Mouse (Mus musculus) limb, embryonic 12.5 days (tissue): ENCODE data around the gene Megf6. TPM values are rescaled to one million over a fixed set of nuclear protein-coding genes. Genes with fewer than 3 reads are reported as not detected.

Source experiments
- ATAC-seq: fragments of 200-750 bp; cut with Nextera tagmentation; 2 replicates; pipeline ENCODE4 v1.8.0; 2017; ENCODE audit warnings: low read depth, moderate TSS enrichment; ENCODE audit not compliant: insufficient number of reproducible peaks, insufficient read depth, low FRiP score, low TSS enrichment
- H3K27ac ChIP-seq: fragments of 300-500 bp; sonication (generic); 2 replicates; pipeline ENCODE4 v1.5.1; 2016; ENCODE audit warnings: mild to moderate bottlenecking, moderate library complexity
- H3K27me3 ChIP-seq: fragments of 300-500 bp; sonication (generic); 2 replicates; pipeline ENCODE4 v1.6.1; 2016; ENCODE audit warnings: mild to moderate bottlenecking, moderate library complexity
- H3K36me3 ChIP-seq: fragments of 300-500 bp; sonication (generic); 2 replicates; pipeline ENCODE4 v1.6.1; 2016; ENCODE audit warnings: mild to moderate bottlenecking, moderate library complexity
- H3K4me1 ChIP-seq: fragments of 300-500 bp; sonication (generic); replicated peaks from 2 replicates; pipeline ENCODE4 v1.6.1; 2016
- H3K4me2 ChIP-seq: fragments of 300-500 bp; sonication (generic); 2 replicates; pipeline ENCODE4 v1.6.1; 2016; ENCODE audit warnings: mild to moderate bottlenecking, moderate library complexity
- H3K4me3 ChIP-seq: fragments of 300-500 bp; sonication (generic); replicated peaks from 2 replicates; pipeline ENCODE4 v1.5.1; 2016; ENCODE audit warnings: mild to moderate bottlenecking
- H3K9ac ChIP-seq: fragments of 300-500 bp; sonication (generic); replicated peaks from 2 replicates; pipeline ENCODE4 v1.6.1; 2016; ENCODE audit warnings: mild to moderate bottlenecking, moderate library complexity
- H3K9me3 ChIP-seq: fragments of 300-500 bp; sonication (generic); 2 replicates; pipeline ENCODE4 v1.6.1; 2016; ENCODE audit warnings: mild to moderate bottlenecking, moderate library complexity
- WGBS: fragments of 180-500 bp; shearing (Covaris S2); methylation state at CpG from one replicate; pipeline ENCODE4 v1.1.7; 2016; 5-methylcytosine and 5-hydroxymethylcytosine counted together
- polyA plus RNA-seq: library from polyadenylated mRNA; unstranded; fragments of >200 nt; fragmentation: Nextera tagmentation; extraction: Ambion mirVana; gene quantifications from 2 replicates; pipeline ENCODE4 v1.2.1, GENCODE M21; 2016

Gene Megf6
- polyA plus RNA-seq, 1 experiment from 2014 or later = 58.4 TPM

DNA sequence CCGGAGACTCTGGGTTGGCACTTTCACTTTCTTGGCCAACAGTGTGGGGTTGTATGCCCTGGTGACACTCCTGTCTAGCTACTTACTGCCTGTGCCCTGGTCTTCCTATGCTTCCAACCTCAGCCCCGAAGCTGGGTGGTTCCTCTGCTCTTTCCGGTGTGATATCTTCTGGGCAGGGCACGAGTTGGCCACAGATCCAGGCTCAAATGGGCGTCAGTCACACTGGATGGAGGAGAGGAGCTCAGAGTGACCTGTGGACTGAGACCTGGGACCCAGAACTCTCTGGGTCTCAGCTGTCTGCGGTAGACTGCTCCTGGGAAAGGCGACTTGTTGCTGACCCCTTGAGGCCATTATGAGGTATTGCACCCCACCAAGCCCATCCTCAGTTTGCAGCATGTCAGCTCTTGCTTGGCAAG is 130.9 kb downstream of the Megf6 start, which contains the start of gene Arhgef16:
TSS of gene Arhgef16 (minus strand) at position 211 of the 416 bp plus-strand sequence.
- H3K27me3 ChIP-seq = peaks cover 47% of the 10 kb centered on the region
- no peaks in the 10 kb centered on the region for H3K36me3 ChIP-seq
- peaks cover 24% of the 10 kb centered on the region for H3K4me1 ChIP-seq
- ATAC-seq = no peak
- no peaks in the 10 kb centered on the region for H3K9me3 ChIP-seq
- H3K9ac ChIP-seq = 0 out of 2 replicates have a peak within 1 kb of the TSS, but pooled peaks have one; percentile 12
- H3K27ac ChIP-seq = no peak within 1 kb of the TSS
- H3K4me3 ChIP-seq = no peak within 1 kb of the TSS
- no peak within 1 kb of the TSS for H3K4me2 ChIP-seq
- 21% methylated on average over 7 of the region's 7 CpGs for WGBS

DNA sequence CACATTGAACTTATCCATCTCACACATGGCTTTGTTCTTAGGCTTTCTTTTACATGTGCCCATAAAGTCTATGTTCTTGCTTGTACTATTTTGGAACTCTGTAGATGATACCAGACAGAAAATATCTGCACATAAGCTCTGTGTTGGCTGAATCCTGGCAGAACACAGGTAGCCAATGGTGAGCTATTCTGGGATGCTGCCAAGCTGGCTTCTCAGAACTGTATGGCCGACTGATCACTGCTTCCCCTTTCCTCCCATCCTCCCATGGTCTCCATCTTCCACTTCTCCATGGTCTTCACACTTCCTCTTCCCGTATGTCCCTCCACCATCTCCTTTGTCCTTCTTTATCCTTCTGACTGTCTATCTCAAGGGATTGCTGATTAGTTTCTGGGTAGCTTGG is 138.6 kb downstream of the Megf6 start:
- H3K4me3 ChIP-seq = no peak overlapping the region
- ATAC-seq = no peak
- 89% methylated on average over 2 of the region's 2 CpGs for WGBS
- H3K36me3 ChIP-seq = no peaks in the 10 kb centered on the region
- H3K4me2 ChIP-seq = no peak overlapping the region
- peaks cover 16% of the 10 kb centered on the region for H3K4me1 ChIP-seq
- no peak overlapping the region for H3K9ac ChIP-seq
- no peak overlapping the region for H3K27ac ChIP-seq
- no peaks in the 10 kb centered on the region for H3K9me3 ChIP-seq
- H3K27me3 ChIP-seq = no peaks in the 10 kb centered on the region

DNA sequence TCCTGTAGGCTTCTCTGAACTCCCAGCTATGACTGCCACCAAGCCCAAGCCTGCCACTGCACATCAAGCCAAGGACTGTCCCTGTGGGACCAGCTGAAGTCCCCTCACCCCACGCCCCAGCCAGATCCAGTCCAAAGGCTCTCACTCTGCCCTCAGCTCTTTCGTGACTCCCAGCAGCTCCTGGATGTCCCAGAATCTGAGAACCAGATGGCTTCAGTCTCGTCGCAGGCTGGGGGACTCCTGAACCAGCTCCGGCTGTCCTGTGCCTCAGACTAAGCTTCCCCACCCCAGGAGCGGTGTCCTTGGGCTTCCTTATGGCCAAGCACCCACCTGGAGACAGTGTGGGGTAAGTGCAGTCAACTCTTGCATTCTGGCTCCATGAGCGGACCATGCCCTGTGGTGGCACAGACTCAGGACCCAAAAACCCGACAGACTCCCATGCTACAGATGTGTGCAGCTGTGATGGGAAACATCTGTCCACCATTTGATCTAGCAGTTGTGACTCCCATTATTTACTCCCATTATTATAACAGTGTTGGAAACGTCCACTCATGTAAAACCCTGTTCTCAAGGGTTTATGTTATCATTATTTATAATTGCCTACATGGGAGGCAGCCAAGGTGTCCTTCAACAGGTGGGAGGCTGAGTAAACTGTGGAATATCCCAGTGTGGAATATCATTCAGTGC is 140.2 kb downstream of the Megf6 start:
- Histone ChIP-seq H3K9me3 (no peaks in the 10 kb centered on the region), H3K27ac (no peak overlapping the region), H3K4me2 (no peak overlapping the region), H3K4me3 (no peak overlapping the region), H3K9ac (no peak overlapping the region), H3K27me3 (no peaks in the 10 kb centered on the region), H3K36me3 (peaks cover 6% of the 10 kb centered on the region; the same call in 1 of the 2 replicates), H3K4me1 (peaks cover 16% of the 10 kb centered on the region)
- no peak for ATAC-seq
- 62% methylated on average over 9 of the region's 9 CpGs for WGBS

DNA sequence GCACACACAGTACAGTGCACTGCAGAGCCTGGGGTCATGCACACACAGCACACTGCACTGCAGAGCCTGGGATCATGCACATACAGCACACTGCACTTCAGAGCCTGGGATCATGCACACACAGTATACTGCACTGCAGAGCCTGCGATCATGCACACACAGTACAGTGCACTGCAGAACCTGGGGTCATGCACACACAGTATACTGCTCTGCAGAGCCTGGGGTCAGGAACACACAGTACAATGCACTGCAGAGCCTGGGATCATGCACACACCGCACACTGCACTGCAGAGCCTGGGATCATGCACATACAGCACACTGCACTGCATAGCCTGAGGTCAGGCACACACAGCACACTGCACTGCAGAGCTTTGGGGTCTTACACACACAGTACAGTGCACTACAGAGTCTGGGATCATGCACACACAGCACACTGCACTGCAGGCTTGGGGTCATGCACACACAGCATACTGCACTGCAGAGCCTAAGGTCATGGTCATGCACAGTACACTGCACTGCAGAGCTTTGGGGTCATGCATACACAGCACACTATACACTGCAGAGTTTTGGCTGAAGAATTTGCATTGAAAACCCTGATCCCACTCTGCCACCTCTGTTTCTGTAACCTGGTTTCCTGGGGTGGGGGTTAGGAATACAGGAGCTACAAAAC is 141.7 kb downstream of the Megf6 start:
- peaks cover 12% of the 10 kb centered on the region; the same call in 1 of the 2 replicates for H3K36me3 ChIP-seq
- WGBS = 87% methylated on average over 2 of the region's 2 CpGs
- H3K4me1 ChIP-seq = peaks cover 16% of the 10 kb centered on the region
- no peak overlapping the region for H3K4me3 ChIP-seq
- no peaks in the 10 kb centered on the region for H3K27me3 ChIP-seq
- no peak for ATAC-seq
- H3K4me2 ChIP-seq = no peak overlapping the region
- H3K9ac ChIP-seq = no peak overlapping the region
- no peaks in the 10 kb centered on the region for H3K9me3 ChIP-seq
- peak overlapping the region; percentile 87 for H3K27ac ChIP-seq

DNA sequence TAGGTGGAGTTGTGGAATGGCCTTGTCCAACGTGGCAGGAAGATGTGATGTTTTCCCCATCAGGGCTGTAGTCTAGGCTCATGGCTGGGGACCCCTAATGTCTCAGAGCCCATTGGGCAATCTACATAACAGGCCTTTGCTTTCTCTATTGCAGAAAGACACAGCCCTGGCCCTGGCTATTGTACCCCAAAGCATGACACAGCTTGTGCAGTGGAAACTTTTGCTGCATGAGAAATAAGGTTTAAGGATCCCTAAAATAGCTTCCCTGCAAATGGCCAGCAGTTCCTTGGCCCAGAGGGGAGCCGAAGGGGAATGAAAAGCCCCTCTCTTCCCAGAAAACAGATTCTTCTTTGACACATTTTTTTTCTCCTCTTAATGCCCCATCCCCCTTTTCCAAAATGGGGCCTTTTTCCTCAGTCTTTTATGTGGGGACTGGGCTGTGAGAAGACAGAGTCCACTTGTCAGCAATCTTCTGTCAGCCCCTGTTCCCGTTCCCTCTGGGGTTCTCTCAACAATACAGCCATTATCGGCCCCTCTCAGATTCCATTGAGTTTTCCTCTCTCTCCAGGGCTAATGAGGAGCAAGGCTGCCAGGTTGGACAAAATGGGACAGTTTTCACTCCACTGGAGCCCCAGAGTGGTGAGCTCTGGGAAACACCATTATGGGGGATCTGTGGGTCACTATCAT is 142.5 kb downstream of the Megf6 start:
- peaks cover 20% of the 10 kb centered on the region for H3K36me3 ChIP-seq
- H3K4me1 ChIP-seq = peaks cover 16% of the 10 kb centered on the region
- H3K27ac ChIP-seq = peak overlapping the region; percentile 87
- peak; percentile 47; the same call in 1 of the 2 replicates for ATAC-seq
- no peak overlapping the region for H3K9ac ChIP-seq
- H3K27me3 ChIP-seq = no peaks in the 10 kb centered on the region
- no peak overlapping the region for H3K4me3 ChIP-seq
- WGBS = 54% methylated on average over 4 of the region's 4 CpGs
- no peaks in the 10 kb centered on the region for H3K9me3 ChIP-seq
- H3K4me2 ChIP-seq = no peak overlapping the region

DNA sequence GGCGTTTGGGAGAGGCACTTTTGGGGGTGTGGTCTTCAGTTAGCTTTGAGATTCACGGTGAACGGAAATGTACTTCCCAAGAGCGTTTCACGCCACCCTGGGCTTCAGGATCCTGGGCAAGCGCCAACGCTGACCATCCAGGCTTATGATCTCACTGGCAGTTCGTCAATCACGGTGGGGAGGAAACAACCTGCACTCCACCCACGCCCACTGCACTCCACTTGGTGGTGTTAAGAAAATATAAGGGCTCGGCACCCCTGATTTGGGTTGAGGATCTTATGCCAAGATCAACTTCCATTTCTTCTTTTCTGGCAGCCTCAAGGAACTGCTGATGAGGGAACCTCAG is 143.1 kb downstream of the Megf6 start:
- no peak for ATAC-seq
- Histone ChIP-seq H3K27ac (peak overlapping the region; percentile 87), H3K9me3 (no peaks in the 10 kb centered on the region), H3K9ac (no peak overlapping the region), H3K4me1 (peaks cover 16% of the 10 kb centered on the region), H3K4me2 (no peak overlapping the region), H3K4me3 (no peak overlapping the region), H3K36me3 (peaks cover 25% of the 10 kb centered on the region), H3K27me3 (no peaks in the 10 kb centered on the region)
- 79% methylated on average over 11 of the region's 11 CpGs for WGBS

Other genes with a start within 250 kb of the Megf6 start
- 105 and 116 TPM in 2 replicates for gene A430005L14Rik, start 213.5 kb upstream of the Megf6 start, polyA plus RNA-seq
- 14.9 and 15.9 TPM in 2 replicates for gene Dffb, start 195.6 kb upstream of the Megf6 start, polyA plus RNA-seq
- gene Cep104, start 195.5 kb upstream of the Megf6 start, polyA plus RNA-seq = 20.4 and 21.0 TPM in 2 replicates
- gene Lrrc47, start 159.0 kb upstream of the Megf6 start, polyA plus RNA-seq = 34.4 and 37.8 TPM in 2 replicates
- gene Smim1, start 144.5 kb upstream of the Megf6 start, polyA plus RNA-seq = 6.3 and 8.1 TPM in 2 replicates
- gene Ccdc27, start 128.1 kb upstream of the Megf6 start, polyA plus RNA-seq = not detected in 2 replicates
- 1.2 and 1.9 TPM in 2 replicates for gene Trp73, start 30.5 kb upstream of the Megf6 start, polyA plus RNA-seq
- gene Wrap73, start 28.4 kb upstream of the Megf6 start, polyA plus RNA-seq = 46.0 and 48.5 TPM in 2 replicates
- gene Tprgl, start 10.1 kb upstream of the Megf6 start, polyA plus RNA-seq = 111 and 115 TPM in 2 replicates
- 4.2 and 5.2 TPM in 2 replicates for gene Arhgef16, start 130.9 kb downstream of the Megf6 start, polyA plus RNA-seq
- 0.33 TPM in 1 of 2 replicates, not detected in the other for gene B230104I21Rik, start 165.4 kb downstream of the Megf6 start, polyA plus RNA-seq